Mouse (Mus musculus) kidney, embryonic 15.5 days (tissue): Measurements from ENCODE around the gene Fes. TPM values are rescaled to one million over a fixed set of nuclear protein-coding genes. Genes with fewer than 3 reads are reported as not detected.
A peak's percentile ranks its signal among the peaks of the same experiment; 100 is the strongest.

Source experiments
- ATAC-seq: fragments of 200-750 bp; cut with Nextera tagmentation; replicated peaks from 2 replicates; pipeline ENCODE4 v1.8.0; 2017; ENCODE audit warnings: moderate TSS enrichment; ENCODE audit not compliant: low FRiP score
- H3K27ac ChIP-seq: fragments of 300-500 bp; sonication (generic); 2 replicates; pipeline ENCODE4 v1.5.1; 2015; ENCODE audit warnings: mild to moderate bottlenecking, inconsistent platforms
- H3K27me3 ChIP-seq: fragments of 300-500 bp; sonication (generic); 2 replicates; pipeline ENCODE4 v1.6.1; 2015; ENCODE audit warnings: inconsistent platforms
- H3K36me3 ChIP-seq: fragments of 300-500 bp; sonication (generic); 2 replicates; pipeline ENCODE4 v1.6.1; 2015; ENCODE audit warnings: inconsistent platforms
- H3K4me1 ChIP-seq: fragments of 300-500 bp; sonication (generic); 2 replicates; pipeline ENCODE4 v1.6.1; 2015; ENCODE audit warnings: inconsistent platforms
- H3K4me2 ChIP-seq: fragments of 300-500 bp; sonication (generic); 2 replicates; pipeline ENCODE4 v1.6.1; 2015; ENCODE audit warnings: moderate library complexity, mild to moderate bottlenecking, inconsistent platforms
- H3K4me3 ChIP-seq: fragments of 300-500 bp; sonication (generic); replicated peaks from 2 replicates; pipeline ENCODE4 v1.5.1; 2015; ENCODE audit warnings: mild to moderate bottlenecking, inconsistent platforms
- H3K9ac ChIP-seq: fragments of 300-500 bp; sonication (generic); 2 replicates; pipeline ENCODE4 v1.6.1; 2015; ENCODE audit warnings: mild to moderate bottlenecking, inconsistent platforms
- H3K9me3 ChIP-seq: fragments of 300-500 bp; sonication (generic); replicated peaks from 2 replicates; pipeline ENCODE4 v1.6.1; 2016; ENCODE audit warnings: inconsistent platforms
- WGBS: fragments of 180-500 bp; shearing (Covaris S2); methylation state at CpG from one replicate; pipeline ENCODE4 v1.1.7; 2015; ENCODE audit warnings: mixed read lengths; 5-methylcytosine and 5-hydroxymethylcytosine counted together
- polyA plus RNA-seq: library from polyadenylated mRNA; unstranded; fragments of >200 nt; fragmentation: Nextera tagmentation; extraction: Ambion mirVana; gene quantifications from 2 replicates; pipeline ENCODE4 v1.2.1, GENCODE M21; 2015

Gene Fes
- polyA plus RNA-seq, 1 experiment from 2014 or later, result 18.5 TPM

- Histone ChIP-seq H3K4me1 (no peaks in the 10 kb centered on the region), H3K27me3 (no peaks in the 10 kb centered on the region), H3K4me2 (no peak overlapping the region), H3K4me3 (no peak overlapping the region), H3K9me3 (no peaks in the 10 kb centered on the region), H3K27ac (no peak overlapping the region), H3K36me3 (peaks cover 87% of the 10 kb centered on the region), H3K9ac (no peak overlapping the region)
- WGBS, result 92% methylated on average over 13 of the region's 13 CpGs
- ATAC-seq, result no peak
These were observed 31.4 kb downstream of the Fes start for GRCm38 (mm10) chr7:80356351-80356750.

GRCm38 (mm10) chr7:80352920-80353319 lies 34.8 kb downstream of the Fes start:
- no peak overlapping the region for H3K27ac ChIP-seq
- no peak for ATAC-seq
- no peak overlapping the region for H3K9ac ChIP-seq
- H3K9me3 ChIP-seq, result no peaks in the 10 kb centered on the region
- WGBS, result 90% methylated on average over 8 of the region's 8 CpGs
- peaks cover 71% of the 10 kb centered on the region for H3K36me3 ChIP-seq
- no peak overlapping the region for H3K4me2 ChIP-seq
- H3K27me3 ChIP-seq, result no peaks in the 10 kb centered on the region
- H3K4me3 ChIP-seq, result no peak overlapping the region
- peaks cover 5% of the 10 kb centered on the region for H3K4me1 ChIP-seq

GRCm38 (mm10) chr7:80350808-80351207 lies 36.9 kb downstream of the Fes start:
- Histone ChIP-seq H3K4me1 (peaks cover 16% of the 10 kb centered on the region), H3K9ac (no peak overlapping the region), H3K27me3 (no peaks in the 10 kb centered on the region), H3K9me3 (no peaks in the 10 kb centered on the region), H3K36me3 (peaks cover 49% of the 10 kb centered on the region), H3K4me3 (no peak overlapping the region), H3K27ac (no peak overlapping the region), H3K4me2 (no peak overlapping the region)
- no peak for ATAC-seq
- 83% methylated on average over 2 of the region's 2 CpGs for WGBS

DNA sequence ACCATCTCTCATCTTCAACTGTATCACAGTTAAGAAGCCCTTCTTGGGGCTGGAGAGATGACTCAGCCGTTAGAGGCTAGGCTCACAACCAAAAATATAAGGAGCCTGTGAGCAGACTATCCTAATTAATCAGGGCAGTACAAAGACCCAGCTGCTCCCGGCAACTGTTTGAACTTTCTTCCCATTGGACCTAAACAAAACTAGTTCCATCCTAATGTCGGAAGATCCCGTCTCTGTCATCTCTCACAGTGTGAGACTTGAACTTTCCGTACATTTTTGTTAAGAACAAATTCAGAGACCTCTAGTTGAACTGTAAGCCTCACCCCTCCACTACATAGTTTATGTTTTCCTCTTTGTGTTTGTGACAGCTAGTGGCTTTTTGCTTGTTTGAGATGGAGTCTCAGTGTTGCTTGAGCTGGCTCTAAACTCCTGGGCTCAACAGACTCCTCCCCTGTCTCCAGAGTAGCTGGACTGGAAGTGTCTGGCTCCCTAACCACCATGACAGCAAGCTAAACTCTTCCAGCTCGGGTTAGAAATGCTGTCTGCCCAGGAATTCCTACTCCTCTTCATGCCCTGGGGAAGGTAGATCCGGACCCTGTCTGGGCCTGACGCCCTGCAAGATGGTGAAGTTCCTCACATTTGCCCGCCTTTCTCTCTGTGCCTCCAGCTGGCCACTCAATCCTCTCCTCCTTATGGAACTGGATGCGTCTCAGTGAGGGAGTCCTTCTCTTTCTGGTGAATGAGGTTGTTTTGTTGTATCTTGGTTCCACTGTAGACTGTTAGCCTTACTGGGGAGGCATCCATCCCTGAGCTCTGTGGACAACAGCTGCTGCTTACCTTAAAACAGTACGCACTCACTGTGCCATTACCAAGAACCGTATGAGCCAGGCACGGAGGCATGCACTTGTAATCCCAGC lies 39.8 kb downstream of the Fes start:
- ATAC-seq, result no peak; the same call in 1 of the 2 replicates

GRCm38 (mm10) chr7:80346830-80347229 lies 40.9 kb downstream of the Fes start:
- ATAC-seq, result no peak
- H3K9ac ChIP-seq, result no peak overlapping the region
- H3K4me3 ChIP-seq, result no peak overlapping the region
- no peak overlapping the region for H3K4me2 ChIP-seq
- H3K27ac ChIP-seq, result peak overlapping the region; percentile 86
- H3K9me3 ChIP-seq, result no peaks in the 10 kb centered on the region
- peaks cover 22% of the 10 kb centered on the region for H3K36me3 ChIP-seq
- 78% methylated on average over 5 of the region's 5 CpGs for whole genome bisulfite sequencing
- no peaks in the 10 kb centered on the region for H3K27me3 ChIP-seq
- peaks cover 30% of the 10 kb centered on the region for H3K4me1 ChIP-seq

More for the DNA sequence above, 39.8 kb downstream of the Fes start:
- Histone ChIP-seq H3K9me3 (no peaks in the 10 kb centered on the region), H3K4me2 (no peak overlapping the region), H3K27ac (peak overlapping the region; percentile 86), H3K36me3 (peaks cover 31% of the 10 kb centered on the region), H3K4me1 (peaks cover 24% of the 10 kb centered on the region), H3K27me3 (no peaks in the 10 kb centered on the region), H3K4me3 (no peak overlapping the region), H3K9ac (no peak overlapping the region)
- 57% methylated on average over 13 of the region's 13 CpGs for WGBS

- no peaks in the 10 kb centered on the region for H3K27me3 ChIP-seq
- no peak overlapping the region for H3K4me2 ChIP-seq
- H3K9me3 ChIP-seq, result no peaks in the 10 kb centered on the region
- peaks cover 32% of the 10 kb centered on the region for H3K4me1 ChIP-seq
- ATAC-seq, result no peak
- no peak overlapping the region for H3K27ac ChIP-seq
- H3K36me3 ChIP-seq, result peaks cover 16% of the 10 kb centered on the region
- WGBS, result 80% methylated on average over 9 of the region's 9 CpGs
- H3K9ac ChIP-seq, result no peak overlapping the region
- no peak overlapping the region for H3K4me3 ChIP-seq
These were observed 41.6 kb downstream of the Fes start for GRCm38 (mm10) chr7:80346173-80346572.

DNA sequence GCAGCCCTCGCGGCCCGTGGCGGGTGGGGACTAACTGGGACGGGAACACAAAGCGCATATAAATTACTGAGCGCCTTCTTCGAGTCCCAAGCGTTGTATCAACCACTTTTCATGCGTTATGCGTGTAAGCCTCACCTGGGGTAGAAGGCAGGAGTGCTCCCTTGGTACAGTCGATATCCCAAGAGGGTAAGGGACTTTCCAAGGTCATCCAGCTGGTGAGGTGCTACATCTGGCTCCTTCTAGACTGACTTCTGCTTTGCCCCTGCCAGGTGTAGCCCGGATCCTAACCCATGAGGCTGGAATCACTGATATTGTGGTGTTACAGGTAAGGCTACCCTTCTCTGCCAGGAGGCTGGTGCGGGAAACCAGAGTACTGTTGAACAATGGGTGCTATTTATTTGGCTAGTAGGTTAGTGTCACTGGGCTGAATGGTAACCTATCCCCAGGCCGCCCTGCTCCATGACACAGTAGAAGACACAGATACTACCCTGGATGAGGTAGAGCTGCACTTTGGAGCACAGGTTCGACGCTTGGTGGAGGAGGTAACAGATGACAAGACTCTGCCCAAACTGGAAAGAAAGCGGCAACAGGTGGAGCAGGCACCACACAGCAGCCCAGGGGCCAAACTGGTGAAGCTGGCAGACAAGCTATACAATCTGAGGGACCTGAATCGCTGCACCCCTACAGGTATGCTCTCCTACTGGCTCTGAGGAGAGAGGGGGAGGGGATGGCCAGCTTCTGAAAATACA lies 44.3 kb downstream of the Fes start:
- peaks cover 5% of the 10 kb centered on the region; the same call in 1 of the 2 replicates for H3K36me3 ChIP-seq
- H3K27ac ChIP-seq, result peak overlapping the region; percentile 77
- peaks cover 51% of the 10 kb centered on the region for H3K4me1 ChIP-seq
- peak overlapping the region; percentile 75 for H3K9ac ChIP-seq
- H3K4me2 ChIP-seq, result peak overlapping the region; percentile 85
- H3K27me3 ChIP-seq, result no peaks in the 10 kb centered on the region
- WGBS, result 23% methylated on average over 19 of the region's 19 CpGs
- peak overlapping the region; percentile 59 for H3K4me3 ChIP-seq
- H3K9me3 ChIP-seq, result no peaks in the 10 kb centered on the region
- no peak for ATAC-seq

DNA sequence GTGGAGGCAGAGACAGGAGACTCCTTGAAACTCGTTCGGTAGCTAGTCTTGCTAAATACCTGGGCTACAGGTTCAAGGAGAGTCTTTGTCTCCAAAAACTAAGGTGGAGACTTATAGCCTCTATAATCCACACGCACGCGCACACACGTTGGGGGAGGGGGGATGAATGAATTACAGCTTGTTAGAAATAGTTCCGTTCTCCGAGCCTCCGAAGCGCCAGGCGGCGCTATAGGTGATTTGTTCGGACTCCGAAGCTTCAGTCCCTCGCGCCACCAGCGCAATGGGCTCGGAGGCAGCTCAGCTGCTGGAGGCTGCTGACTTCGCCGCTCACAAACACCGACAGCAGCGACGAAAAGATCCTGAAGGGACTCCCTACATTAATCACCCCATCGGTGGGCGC lies 44.9 kb downstream of the Fes start, which contains the start of gene Hddc3:
TSS of gene Hddc3 (plus strand) at position 247 of the 400 bp plus-strand sequence.
- Histone ChIP-seq H3K27ac (peak within 1 kb of the TSS; percentile 77), H3K36me3 (peaks cover 11% of the 10 kb centered on the region; the same call in 1 of the 2 replicates), H3K4me2 (peak within 1 kb of the TSS; percentile 85), H3K9me3 (no peaks in the 10 kb centered on the region), H3K4me3 (peak within 1 kb of the TSS; percentile 59), H3K4me1 (peaks cover 52% of the 10 kb centered on the region), H3K9ac (peak within 1 kb of the TSS; percentile 75), H3K27me3 (no peaks in the 10 kb centered on the region)
- no peak for ATAC-seq
- under 1% methylated on average over 25 of the region's 25 CpGs for WGBS

- Histone ChIP-seq H3K27me3 (no peaks in the 10 kb centered on the region), H3K27ac (no peak overlapping the region), H3K9ac (no peak overlapping the region), H3K9me3 (no peaks in the 10 kb centered on the region), H3K4me3 (no peak overlapping the region), H3K36me3 (peaks cover 22% of the 10 kb centered on the region), H3K4me2 (no peak overlapping the region), H3K4me1 (peaks cover 47% of the 10 kb centered on the region)
- WGBS, result 76% methylated on average over 7 of the region's 7 CpGs
- no peak for ATAC-seq
These were observed 46.0 kb downstream of the Fes start for GRCm38 (mm10) chr7:80341793-80342192.

- Histone ChIP-seq H3K27ac (peak within 1 kb of the TSS; percentile 93), H3K4me1 (peaks cover 42% of the 10 kb centered on the region), H3K27me3 (no peaks in the 10 kb centered on the region), H3K4me2 (peak within 1 kb of the TSS; percentile 87), H3K36me3 (peaks cover 32% of the 10 kb centered on the region), H3K4me3 (peak within 1 kb of the TSS; percentile 77), H3K9me3 (no peaks in the 10 kb centered on the region), H3K9ac (peak within 1 kb of the TSS; percentile 58)
- WGBS, result 1% methylated on average over 11 of the region's 11 CpGs
- peak; percentile 65 for ATAC-seq
These were observed 47.0 kb downstream of the Fes start, which contains the start of gene Unc45a for GRCm38 (mm10) chr7:80340793-80341192. Gene Unc45a (minus strand): TSS chr7:80341005.

GRCm38 (mm10) chr7:80339793-80340628 lies 47.7 kb downstream of the Fes start:
- peak; percentile 98 for ATAC-seq
- peaks cover 42% of the 10 kb centered on the region for H3K4me1 ChIP-seq
- under 1% methylated on average over 45 of the region's 45 CpGs for WGBS

More at GRCm38 (mm10) chr7:80339793-80340628, 47.7 kb downstream of the Fes start:
- Histone ChIP-seq H3K4me2 (peak overlapping the region; percentile 87), H3K9me3 (no peaks in the 10 kb centered on the region), H3K4me3 (peak overlapping the region; percentile 77), H3K27me3 (no peaks in the 10 kb centered on the region), H3K27ac (peak overlapping the region; percentile 93), H3K36me3 (peaks cover 37% of the 10 kb centered on the region), H3K9ac (peak overlapping the region; percentile 59)
